Mouse (Mus musculus) heart, postnatal 0 days (tissue): ENCODE results near the gene Rora.

Experiments used
- CTCF ChIP-seq: IDR thresholded peaks from 2 replicates; pipeline ENCODE4 v1.5.1; 2016; ENCODE audit warnings: antibody characterized with exemption, control low read depth, low read depth
- EP300 ChIP-seq: IDR thresholded peaks from 2 replicates; pipeline ENCODE4 v1.6.1; 2016; ENCODE audit warnings: antibody characterized with exemption, low read depth

- TF ChIP-seq CTCF = no peak
- TF ChIP-seq EP300 = no peak
Measured at GRCm38 (mm10) chr9:69270931-69271330, 617.3 kb downstream of the Rora start.
